Mouse (Mus musculus) CH12.LX (cell line): ENCODE results near the gene Ppp1r32. TPM values are rescaled to one million over a fixed set of nuclear protein-coding genes. Genes with fewer than 3 reads are reported as not detected.

Experiments
- DNase-seq: peaks from one replicate; pipeline ENCODE4 v3.0.0-alpha.2; 2013; ENCODE audit errors: extremely low read depth
- H3K27ac ChIP-seq: 2 replicates; pipeline ENCODE4 v1.5.1; 2012; ENCODE audit warnings: low read depth, mild to moderate bottlenecking, control low read depth, moderate library complexity; ENCODE audit not compliant: insufficient read depth
- H3K27me3 ChIP-seq: replicated peaks from 2 replicates; pipeline ENCODE3; 2012; ENCODE audit warnings: inconsistent platforms
- H3K36me3 ChIP-seq, 2 experiments: replicated peaks in 1 of 2; 2 replicates each; pipeline versions ENCODE3 to v1.6.1; 2012; ENCODE audit warnings: inconsistent platforms in 1 of 2, low read length in 1 of 2, mild to moderate bottlenecking in 1 of 2, mixed read lengths in 1 of 2, moderate library complexity in 1 of 2; ENCODE audit not compliant: control insufficient read depth in 1 of 2, insufficient read depth in 1 of 2
- H3K4me1 ChIP-seq, 2 experiments: 2 replicates each; pipeline ENCODE4 v1.6.1; 2012; ENCODE audit warnings: inconsistent platforms in 1 of 2, moderate library complexity in 1 of 2; ENCODE audit not compliant: insufficient read depth in 2 of 2, control insufficient read depth in 1 of 2
- H3K4me2 ChIP-seq: 2 replicates; pipeline ENCODE4 v1.6.1; 2012; ENCODE audit warnings: low read depth, mild to moderate bottlenecking, control low read depth; ENCODE audit not compliant: poor library complexity, insufficient read depth, severe bottlenecking
- H3K4me3 ChIP-seq, 3 experiments: fragments of 150-350 bp in 1 of 3; sonication (generic) in 1 of 3; replicated peaks in 1 of 3; 2 replicates each; pipeline versions ENCODE3 to v1.5.1; 2011 to 2012; ENCODE audit warnings: low read depth in 2 of 3, low read length in 2 of 3, mild to moderate bottlenecking in 2 of 3, moderate library complexity in 2 of 3, control low read depth in 1 of 3, improper control_type of control experiment in 1 of 3, inconsistent platforms in 1 of 3, mixed read lengths in 1 of 3; ENCODE audit not compliant: poor library complexity in 1 of 3
- H3K79me2 ChIP-seq: replicated peaks from 2 replicates; pipeline ENCODE4 v1.6.1; 2012; ENCODE audit warnings: mild to moderate bottlenecking, moderate library complexity; ENCODE audit not compliant: control insufficient read depth, poor library complexity, insufficient read depth, severe bottlenecking; ENCODE audit errors: extremely low read depth
- H3K9ac ChIP-seq: 2 replicates; pipeline ENCODE4 v1.6.1; 2012; ENCODE audit warnings: low read depth, mild to moderate bottlenecking, control low read depth, moderate library complexity; ENCODE audit not compliant: insufficient read depth
- H3K9me3 ChIP-seq: replicated peaks from 2 replicates; pipeline ENCODE3; 2012; ENCODE audit warnings: low read length, inconsistent platforms, mixed read lengths
- CHD2 ChIP-seq: IDR thresholded peaks from 2 replicates; pipeline ENCODE4 v1.6.1; 2011; ENCODE audit warnings: low read length, improper control_type of control experiment
- CTCF ChIP-seq, 2 experiments: IDR thresholded peaks in 1 of 2; conservative IDR thresholded peaks in 1 of 2; 2 replicates each; pipeline ENCODE4 v1.5.1; 2011 to 2012; ENCODE audit warnings: low read depth in 2 of 2, low read length in 2 of 2, improper control_type of control experiment in 1 of 2, inconsistent platforms in 1 of 2, mild to moderate bottlenecking in 1 of 2, moderate library complexity in 1 of 2
- E2F4 ChIP-seq: IDR thresholded peaks from 2 replicates; pipeline ENCODE4 v1.6.1; 2011; ENCODE audit warnings: low read depth, low read length, improper control_type of control experiment; ENCODE audit not compliant: insufficient replicate concordance
- EP300 ChIP-seq: IDR thresholded peaks from 2 replicates; pipeline ENCODE4 v1.6.1; 2011; ENCODE audit warnings: low read length, improper control_type of control experiment
- ETS1 ChIP-seq: conservative IDR thresholded peaks from 2 replicates; pipeline ENCODE4 v1.6.1; 2012; ENCODE audit warnings: low read depth, mild to moderate bottlenecking, inconsistent platforms, low read length, improper control_type of control experiment, moderate library complexity
- IRF4 ChIP-seq: IDR thresholded peaks from 2 replicates; pipeline ENCODE4 v1.6.1; 2014; ENCODE audit warnings: low read depth, mild to moderate bottlenecking, inconsistent platforms, low read length, improper control_type of control experiment
- JUN ChIP-seq: IDR thresholded peaks from 2 replicates; pipeline ENCODE4 v1.6.1; 2011; ENCODE audit warnings: low read depth, mild to moderate bottlenecking, low read length, improper control_type of control experiment, moderate library complexity; ENCODE audit not compliant: insufficient read depth
- JUND ChIP-seq: conservative IDR thresholded peaks from 2 replicates; pipeline ENCODE4 v1.6.1; 2011; ENCODE audit warnings: low read depth, low read length, improper control_type of control experiment
- MAX ChIP-seq: IDR thresholded peaks from 2 replicates; pipeline ENCODE4 v1.6.1; 2011; ENCODE audit warnings: low read length, improper control_type of control experiment
- MXI1 ChIP-seq: IDR thresholded peaks from 2 replicates; pipeline ENCODE4 v1.6.1; 2011; ENCODE audit warnings: mild to moderate bottlenecking, low read depth, low read length, improper control_type of control experiment
- MYC ChIP-seq: IDR thresholded peaks from 2 replicates; pipeline ENCODE4 v1.6.1; 2011; ENCODE audit warnings: low read depth, mild to moderate bottlenecking, improper control_type of control experiment, low read length
- PAX5 ChIP-seq: IDR thresholded peaks from 2 replicates; pipeline ENCODE4 v1.6.1; 2012; ENCODE audit warnings: low read length, inconsistent platforms, mixed read lengths
- POLR2A ChIP-seq: IDR thresholded peaks from 2 replicates; pipeline ENCODE4 v1.6.1; 2011; ENCODE audit warnings: low read depth, mild to moderate bottlenecking, improper control_type of control experiment, low read length
- RAD21 ChIP-seq: IDR thresholded peaks from 2 replicates; pipeline ENCODE4 v1.6.1; 2011; ENCODE audit warnings: low read depth, mild to moderate bottlenecking, low read length, improper control_type of control experiment, moderate library complexity
- RCOR1 ChIP-seq: conservative IDR thresholded peaks from 2 replicates; pipeline ENCODE4 v1.6.1; 2012; ENCODE audit warnings: low read depth, mild to moderate bottlenecking, inconsistent platforms, low read length, improper control_type of control experiment
- TCF12 ChIP-seq: IDR thresholded peaks from 2 replicates; pipeline ENCODE4 v1.6.1; 2014; ENCODE audit warnings: low read depth, mild to moderate bottlenecking, inconsistent platforms, low read length, improper control_type of control experiment
- UBTF ChIP-seq: IDR thresholded peaks from 2 replicates; pipeline ENCODE4 v1.6.1; 2012; ENCODE audit warnings: low read depth, mild to moderate bottlenecking, inconsistent platforms, low read length, improper control_type of control experiment, moderate library complexity
- USF2 ChIP-seq: conservative IDR thresholded peaks from 2 replicates; pipeline ENCODE4 v1.6.1; 2011; ENCODE audit warnings: low read depth, low read length, improper control_type of control experiment
- ZC3H11A ChIP-seq: IDR thresholded peaks from 2 replicates; pipeline ENCODE4 v1.6.1; 2012; ENCODE audit warnings: low read depth, mild to moderate bottlenecking, inconsistent platforms, low read length, improper control_type of control experiment
- ZNF384 ChIP-seq: IDR thresholded peaks from 2 replicates; pipeline ENCODE4 v1.6.1; 2012; ENCODE audit warnings: low read depth, low read length, improper control_type of control experiment, inconsistent platforms
- dilution Hi-C: fragments of 300-500 bp; cut with MboI; formaldehyde crosslinking; loops from 2 replicates; pipeline ENCODE4 v1.14.3; 2020; ENCODE audit warnings: low sequenced_read_pairs; ENCODE audit not compliant: extremely low pct_unique_long_range_greater_than_20kb, extremely low pct_ligation_motif_present
- in situ Hi-C: fragments of 300-500 bp; cut with MboI; formaldehyde crosslinking; loops from 3 replicates; pipeline ENCODE4 v1.14.3; 2019; ENCODE audit warnings: low sequenced_read_pairs, low pct_ligation_motif_present, low pct_unique_long_range_greater_than_20kb, mixed read lengths
- polyA plus RNA-seq: library from polyadenylated mRNA; unstranded; fragments of >175 nt; gene quantifications from 2 replicates; pipeline ENCODE4 v1.2.1, GENCODE M21; 2012; ENCODE audit warnings: low read depth; ENCODE audit not compliant: insufficient read length
- total RNA-seq, 2 experiments: library from RNA; depleted of rRNA; stranded (reverse); fragments of 300-350 nt in 1 of 2; fragments of >200 nt in 1 of 2; gene quantifications; 2 replicates each; pipeline ENCODE4 v1.2.3; 2012 to 2014

Gene Ppp1r32
- total and polyA plus RNA-seq, 3 experiments, result 0.49 TPM; not detected in 2

DNA sequence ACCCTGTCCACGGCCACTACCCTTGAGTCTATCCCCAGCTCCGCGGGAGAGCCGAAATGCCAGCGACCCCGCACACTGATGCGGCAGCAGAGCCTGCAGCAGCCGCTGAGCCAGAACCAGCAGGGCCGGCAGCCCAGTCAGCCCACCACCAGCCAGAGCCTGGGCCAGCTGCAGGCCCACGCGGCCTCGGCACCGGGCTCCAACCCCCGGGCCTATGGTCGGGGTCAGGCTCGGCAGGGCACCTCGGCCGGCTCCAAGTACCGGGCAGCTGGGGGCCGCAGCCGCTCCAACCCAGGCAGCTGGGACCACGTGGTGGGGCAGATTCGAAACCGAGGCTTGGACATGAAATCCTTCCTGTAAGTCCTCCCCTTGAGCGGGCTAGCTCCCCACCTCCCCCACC, 56.4 kb downstream of the Ppp1r32 start:
- Histone ChIP-seq H3K36me3 (no peaks in the 10 kb centered on the region), H3K79me2 (no peaks in the 10 kb centered on the region), H3K4me3 (no peak overlapping the region), H3K4me2 (no peak overlapping the region), H3K4me1 (peaks cover 10 to 14% of the 10 kb centered on the region in 2 experiments), H3K9me3 (no peaks in the 10 kb centered on the region), H3K27me3 (peaks cover 97% of the 10 kb centered on the region), H3K27ac (no peak overlapping the region), H3K9ac (no peak overlapping the region)
- in situ Hi-C loops, result no loop called here
- dilution Hi-C loops, result no loop called here
- TF ChIP-seq CHD2, result no peak
- no peak for DNase-seq

DNA sequence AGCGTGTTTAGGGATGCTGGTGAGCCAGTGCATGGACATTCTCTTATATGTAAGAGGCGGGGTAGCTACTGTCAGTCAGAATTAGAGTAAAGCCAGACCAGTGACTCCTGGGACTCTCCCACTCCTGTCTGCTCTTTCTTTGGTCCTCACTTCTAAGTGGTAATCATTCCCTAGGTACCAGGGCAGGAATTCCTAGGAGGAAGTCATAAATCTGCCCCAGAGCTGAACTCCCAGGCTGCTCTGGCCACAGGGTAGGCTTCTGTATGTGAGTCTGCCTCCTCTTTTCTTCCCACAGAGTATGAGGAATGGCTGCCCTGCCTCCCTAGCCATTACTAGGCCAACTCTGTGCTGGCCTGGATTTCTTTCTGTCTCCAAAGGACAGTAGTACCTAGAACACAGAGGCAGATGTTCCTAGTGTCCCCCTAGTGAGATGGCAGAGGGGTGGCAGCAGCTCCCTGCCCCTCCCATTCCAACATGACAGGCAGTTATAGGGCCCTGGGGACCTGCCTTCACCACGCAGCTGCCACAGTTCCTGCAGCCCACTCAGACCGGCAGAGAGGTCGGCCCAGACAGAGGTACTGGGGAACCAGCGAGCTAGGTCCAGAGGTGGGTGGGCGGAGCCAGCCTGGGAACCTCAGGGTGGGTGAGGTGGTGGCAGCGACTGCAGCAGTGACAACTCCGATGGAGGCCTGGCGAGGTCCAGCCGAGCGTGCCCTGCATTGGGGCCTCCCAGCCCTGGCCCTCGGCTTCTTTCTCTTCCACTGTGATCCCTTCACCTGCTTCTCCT, 57.1 kb downstream of the Ppp1r32 start:
- Histone ChIP-seq H3K4me1 (peaks cover 3 to 8% of the 10 kb centered on the region in 2 experiments), H3K9ac (no peak overlapping the region), H3K4me3 (no peak overlapping the region), H3K27ac (no peak overlapping the region), H3K27me3 (peaks cover 100% of the 10 kb centered on the region), H3K79me2 (no peaks in the 10 kb centered on the region), H3K9me3 (no peaks in the 10 kb centered on the region), H3K4me2 (no peak overlapping the region), H3K36me3 (no peaks in the 10 kb centered on the region)
- no peak for TF ChIP-seq CTCF (conservative IDR thresholded peaks at IDR 0.05 in 1 of 2, IDR thresholded peaks at IDR 0.05 in 1 of 2; ENCODE audit: low read depth in 2 of 2, low read length in 2 of 2)
- no peak for TF ChIP-seq PAX5
- TF ChIP-seq E2F4, result no peak
- no peak for TF ChIP-seq EP300
- TF ChIP-seq ETS1, result no peak
- no peak for TF ChIP-seq IRF4
- TF ChIP-seq MXI1, result no peak
- no peak for TF ChIP-seq ZC3H11A
- TF ChIP-seq MAX, result no peak
- no peak for TF ChIP-seq UBTF
- TF ChIP-seq USF2, result no peak
- in situ Hi-C loops, result no loop called here
- dilution Hi-C loops, result no loop called here
- no peak for DNase-seq

DNA sequence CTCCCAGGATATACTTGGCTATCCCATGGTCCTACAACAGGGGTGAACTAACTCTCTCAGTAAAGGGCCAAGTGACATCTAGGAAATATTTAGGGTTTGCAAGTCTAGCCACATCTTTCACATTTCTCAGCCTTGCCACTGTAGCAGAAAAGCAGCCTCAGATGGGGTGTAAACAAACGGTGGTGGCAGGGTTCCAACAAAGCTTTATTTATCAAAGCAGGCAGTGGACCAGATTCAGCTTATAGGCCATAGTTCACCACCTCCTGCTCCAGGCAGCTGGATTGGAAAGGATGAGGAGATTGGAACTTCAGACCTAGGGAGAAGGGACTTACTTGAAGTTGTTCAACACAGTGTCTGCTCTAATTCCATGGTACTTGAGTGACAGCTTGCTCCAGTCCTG, 58.0 kb downstream of the Ppp1r32 start:
- peaks cover 100% of the 10 kb centered on the region for H3K27me3 ChIP-seq
- no peaks in the 10 kb centered on the region for H3K36me3 ChIP-seq
- TF ChIP-seq UBTF (no peak), TCF12 (no peak), JUN (no peak), ETS1 (no peak), RCOR1 (no peak), MAX (no peak), MXI1 (no peak), MYC (no peak), POLR2A (no peak), ZNF384 (no peak), ZC3H11A (no peak), JUND (no peak), RAD21 (no peak), CHD2 (no peak)
- H3K4me2 ChIP-seq, result no peak overlapping the region
- dilution Hi-C loops (no loop called here), in situ Hi-C loops (no loop called here)
- H3K27ac ChIP-seq, result no peak overlapping the region
- no peak overlapping the region for H3K9ac ChIP-seq
- DNase-seq, result no peak
- no peaks in the 10 kb centered on the region for H3K79me2 ChIP-seq
- peaks cover 0 to 6% of the 10 kb centered on the region in 2 experiments; a peak in 2 of 4 replicates for H3K4me1 ChIP-seq
- H3K9me3 ChIP-seq, result no peaks in the 10 kb centered on the region
- H3K4me3 ChIP-seq, result no peak overlapping the region
